Mouse (Mus musculus) regulatory T cell (primary cell): Measurements from ENCODE around the gene Cln6.
"Not testable (repeated sequence)": the region's sequence is repeated elsewhere in the genome, so short reads cannot be mapped to it uniquely, and the experiment has no call there.

ENCODE experiments used
- in situ Hi-C: fragments of 300-600 bp; cut with MboI, MseI; formaldehyde crosslinking; loops from one replicate; pipeline ENCODE4 v1.15.1; 2025; ENCODE audit warnings: high pct_unique_total_duplicates

Gene Cln6

GRCm38 (mm10) chr9:62829877-62830276, 8.7 kb upstream of the Cln6 start:
- in situ Hi-C loops = no loop called here

GRCm38 (mm10) chr9:62834906-62835305, 3.7 kb upstream of the Cln6 start:
- in situ Hi-C loops = no loop called here

- in situ Hi-C loops = no loop called here
Observed at GRCm38 (mm10) chr9:62835705-62836446, 2.7 kb upstream of the Cln6 start.

DNA sequence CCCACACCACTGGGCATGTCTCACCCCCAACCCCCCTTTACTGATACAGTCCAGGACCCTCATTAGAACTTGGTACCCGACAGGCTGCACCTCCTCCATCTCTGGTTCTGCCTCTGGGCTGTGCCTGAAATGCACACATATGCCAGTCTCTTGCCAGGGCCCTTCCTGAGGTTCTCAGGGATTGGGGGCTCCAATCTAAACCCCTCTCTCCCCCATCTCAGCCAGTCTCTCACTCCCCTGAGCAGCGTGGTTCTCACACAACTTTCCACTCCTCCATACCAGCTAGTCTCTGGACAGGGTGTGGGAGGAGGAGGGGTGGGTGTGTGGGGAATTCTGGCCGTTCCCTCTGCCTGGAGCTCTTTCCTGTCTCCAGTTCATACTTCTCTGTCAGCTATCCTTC, 974 bp upstream of the Cln6 start:
- in situ Hi-C loops = no loop called here

- in situ Hi-C loops = no loop called here
Observed at GRCm38 (mm10) chr9:62838146-62838505, 459 bp upstream of the Cln6 start.

- in situ Hi-C loops = no loop called here
Observed at GRCm38 (mm10) chr9:62839172-62839770, 686 bp downstream of the Cln6 start.

GRCm38 (mm10) chr9:62843356-62844024, 4.9 kb downstream of the Cln6 start:
- in situ Hi-C loops = loop anchor here (5.0 kb wide), 2 partner anchors 89 to 289 kb away; no protein-coding TSS in a partner anchor

- in situ Hi-C loops = loop anchor here (5.0 kb wide), 2 partner anchors 88 to 288 kb away; no protein-coding TSS in a partner anchor
Observed at GRCm38 (mm10) chr9:62844461-62844860, 5.9 kb downstream of the Cln6 start.

DNA sequence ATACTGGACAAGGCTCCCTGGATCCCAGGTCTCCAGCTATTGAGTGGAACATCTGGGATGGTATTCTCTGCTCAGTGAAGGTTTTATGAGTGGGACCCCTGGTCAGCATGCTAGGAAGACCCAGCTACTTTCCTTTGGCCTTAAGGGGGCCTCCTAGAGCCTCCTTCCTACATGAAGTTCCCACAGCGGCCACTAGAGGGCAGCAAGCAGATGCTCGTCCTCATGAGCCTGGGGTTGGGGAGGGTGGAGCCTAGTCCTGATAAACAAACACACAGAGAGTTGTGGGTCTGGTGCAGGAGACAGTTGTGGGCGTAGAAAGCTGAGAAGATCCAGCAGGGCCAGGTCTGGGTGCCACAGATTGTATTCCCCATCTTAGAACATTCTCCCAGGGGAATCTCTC, 9.1 kb downstream of the Cln6 start:
- in situ Hi-C loops = no loop called here

DNA sequence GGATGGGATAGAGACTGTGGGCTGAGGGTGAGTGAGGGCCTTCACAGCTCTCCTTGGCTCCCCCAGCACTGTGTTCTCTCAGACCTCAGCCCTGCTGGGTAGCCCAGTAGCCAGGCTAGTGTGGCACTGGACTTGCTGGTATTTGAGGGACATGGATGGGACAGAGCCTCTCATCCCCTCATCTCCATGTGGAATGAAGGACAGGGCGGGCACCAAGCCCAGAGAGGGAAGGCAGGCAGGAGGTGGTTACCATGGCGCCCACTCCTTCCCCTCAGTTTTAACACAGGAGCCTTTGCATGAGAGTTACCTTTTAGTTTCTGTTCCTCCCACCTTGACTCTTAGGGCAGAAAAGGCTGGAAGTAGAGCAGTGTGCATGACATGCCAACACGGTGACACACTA, 10.1 kb downstream of the Cln6 start:
- in situ Hi-C loops = no loop called here

- in situ Hi-C loops = loop anchor here (5.0 kb wide), 1 partner anchor 41 kb away; no protein-coding TSS in a partner anchor
Observed at GRCm38 (mm10) chr9:62851571-62851970, 13.0 kb downstream of the Cln6 start.

- in situ Hi-C loops = loop anchor here (5.0 kb wide), 1 partner anchor 38 kb away; no protein-coding TSS in a partner anchor
Observed at GRCm38 (mm10) chr9:62854483-62854882, 15.9 kb downstream of the Cln6 start.

- in situ Hi-C loops = no loop called here
Observed at GRCm38 (mm10) chr9:62857216-62857615, 18.6 kb downstream of the Cln6 start.

GRCm38 (mm10) chr9:62857719-62858261, 19.2 kb downstream of the Cln6 start, which contains the start of gene Calml4:
TSS of gene Calml4 (plus strand) at chr9:62858080.
- in situ Hi-C loops = no loop called here

DNA sequence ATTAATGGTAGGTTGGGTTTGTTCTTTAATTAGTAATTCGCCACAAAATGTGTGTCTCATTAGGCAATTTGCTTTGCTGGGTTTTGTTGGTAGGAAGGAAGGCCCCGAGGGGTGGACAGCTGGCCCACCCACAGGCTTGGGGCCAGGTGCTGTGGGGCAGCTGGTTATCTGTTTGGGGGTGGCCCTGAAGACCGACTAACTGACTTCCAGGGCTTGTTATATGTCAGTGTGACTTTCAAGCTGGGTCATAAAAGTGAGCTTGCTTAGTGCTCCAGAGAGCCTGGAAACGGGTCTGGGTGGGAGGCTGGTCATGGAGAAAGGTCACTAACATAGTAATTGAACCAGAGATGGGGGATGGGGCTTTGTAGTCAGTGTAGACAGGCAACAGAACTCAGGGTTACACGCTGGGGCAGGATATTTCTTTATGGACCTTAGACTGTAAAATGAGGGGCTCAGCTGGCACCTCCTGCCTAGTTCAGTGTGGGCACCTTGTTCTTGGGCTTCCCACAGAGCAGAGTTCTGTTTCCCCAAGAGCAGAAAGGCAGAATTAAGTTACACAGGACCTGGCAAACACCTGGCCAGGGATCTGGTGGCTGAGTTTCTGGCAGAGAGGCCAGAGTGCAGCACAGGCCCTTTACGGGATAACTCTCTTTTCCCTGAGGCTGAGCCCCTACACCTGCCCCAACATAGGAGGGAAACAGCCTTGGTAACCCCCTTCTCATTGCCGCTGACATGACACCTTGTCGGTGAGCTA, 19.9 kb downstream of the Cln6 start:
- in situ Hi-C loops = no loop called here

DNA sequence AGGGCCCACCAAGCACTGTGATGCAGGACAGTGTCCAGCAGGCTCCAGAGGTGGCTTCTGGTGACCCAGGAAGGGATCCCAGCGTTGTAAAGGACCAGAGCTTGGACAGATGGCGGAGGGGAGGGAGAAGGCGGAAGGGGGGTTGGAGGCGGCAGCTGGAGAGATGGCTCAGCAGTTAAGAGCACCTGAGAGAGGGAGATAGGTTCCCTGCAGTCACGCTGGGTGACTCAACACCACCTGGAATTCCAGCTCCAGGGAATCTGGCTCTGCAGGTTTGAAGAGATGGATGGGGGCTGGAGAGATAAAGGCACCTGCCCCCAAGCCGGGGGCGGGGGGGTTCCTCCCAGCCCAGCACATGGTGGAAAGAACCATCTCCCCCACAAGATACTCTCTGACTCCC, 21.5 kb downstream of the Cln6 start:
- in situ Hi-C loops = not testable (repeated sequence)

GRCm38 (mm10) chr9:62860866-62861265, 22.3 kb downstream of the Cln6 start:
- in situ Hi-C loops = no loop called here

- in situ Hi-C loops = not testable (repeated sequence)
Observed at GRCm38 (mm10) chr9:62869236-62869635, 30.7 kb downstream of the Cln6 start.

DNA sequence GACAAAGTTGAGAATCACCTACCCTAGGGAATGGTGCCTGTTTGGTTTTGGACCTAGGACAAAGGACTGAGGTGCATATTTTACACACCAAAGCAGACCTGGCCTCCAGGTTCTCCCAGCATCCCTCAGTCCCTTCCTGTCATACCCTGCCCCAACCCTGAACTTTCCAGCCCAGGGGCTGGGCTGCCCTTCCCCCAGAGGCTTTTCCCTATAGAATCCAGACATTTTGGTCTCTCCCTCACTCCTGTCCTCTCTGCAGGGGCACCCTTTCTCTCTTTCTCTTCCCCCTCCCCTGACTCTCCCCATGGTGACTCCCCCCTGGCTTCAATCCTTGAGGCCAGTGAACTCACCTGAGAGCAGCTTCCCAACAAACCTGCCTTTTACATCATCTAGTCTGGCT, 32.1 kb downstream of the Cln6 start:
- in situ Hi-C loops = no loop called here

DNA sequence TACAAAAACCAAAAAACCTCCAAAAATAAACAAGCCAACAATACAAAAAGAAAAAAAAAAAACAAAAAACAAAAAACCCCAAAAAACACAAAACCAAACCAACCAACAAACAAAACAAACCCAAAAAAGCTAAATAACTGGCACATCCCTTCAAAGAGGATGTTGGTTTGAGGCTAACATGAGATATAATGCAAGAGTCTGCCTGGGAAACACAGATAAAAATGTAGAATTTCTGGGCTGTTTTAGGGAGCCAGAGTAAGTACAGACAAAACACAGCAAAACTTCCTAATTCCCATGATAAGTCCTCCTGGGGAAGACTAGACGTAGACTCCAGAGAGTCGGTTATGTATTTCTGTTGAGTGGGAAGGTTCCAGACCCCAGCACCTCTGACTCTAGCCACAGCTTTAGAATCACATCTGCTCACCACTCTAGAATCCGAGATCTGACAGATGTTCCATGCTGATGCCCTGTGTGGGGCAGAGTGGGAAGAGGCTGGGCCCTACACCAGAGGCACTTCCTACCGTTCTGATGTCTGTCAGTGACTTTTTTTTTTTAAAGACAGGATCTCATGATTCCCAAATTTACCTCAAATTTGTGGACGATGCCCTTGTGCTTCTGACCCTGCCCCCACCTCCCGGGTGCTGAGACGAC, 38.5 kb downstream of the Cln6 start:
- in situ Hi-C loops = no loop called here

GRCm38 (mm10) chr9:62877825-62878224, 39.2 kb downstream of the Cln6 start:
- in situ Hi-C loops = no loop called here
